Mouse (Mus musculus) left cerebral cortex, adult 11 months (tissue): ENCODE measurements around the gene Arhgef38.

Experiments
- DNase-seq: peaks from one replicate; pipeline ENCODE4 v3.0.0; 2022; ENCODE audit warnings: low spot score

Gene Arhgef38

GRCm38 (mm10) chr3:133234821-133235295, at the start of gene Arhgef38:
Gene Arhgef38 (minus strand): TSS chr3:133234949.
- DNase-seq, result no peak

- DNase-seq, result peak; percentile 69
Observed at GRCm38 (mm10) chr3:133271887-133272286, 37.1 kb upstream of the Arhgef38 start.

GRCm38 (mm10) chr3:133258860-133259259, 24.1 kb upstream of the Arhgef38 start:
- DNase-seq, result no peak

- no peak for DNase-seq
Observed at GRCm38 (mm10) chr3:133255842-133256241, 21.1 kb upstream of the Arhgef38 start.

GRCm38 (mm10) chr3:133244027-133244426, 9.3 kb upstream of the Arhgef38 start:
- peak; percentile 66 for DNase-seq

GRCm38 (mm10) chr3:133241916-133242315, 7.2 kb upstream of the Arhgef38 start:
- DNase-seq, result no peak

- no peak for DNase-seq
Observed at GRCm38 (mm10) chr3:133233993-133234392, 756 bp downstream of the Arhgef38 start.

- no peak for DNase-seq
Observed at GRCm38 (mm10) chr3:133230427-133230826, 4.3 kb downstream of the Arhgef38 start.

- no peak for DNase-seq
Observed at GRCm38 (mm10) chr3:133229594-133229993, 5.2 kb downstream of the Arhgef38 start.

GRCm38 (mm10) chr3:133227258-133228012, 7.3 kb downstream of the Arhgef38 start:
- DNase-seq, result no peak

GRCm38 (mm10) chr3:133218501-133218900, 16.2 kb downstream of the Arhgef38 start:
- DNase-seq, result no peak

GRCm38 (mm10) chr3:133215198-133215819, 19.4 kb downstream of the Arhgef38 start:
- DNase-seq, result no peak

GRCm38 (mm10) chr3:133213434-133214114, 21.2 kb downstream of the Arhgef38 start:
- DNase-seq, result no peak

GRCm38 (mm10) chr3:133211324-133211723, 23.4 kb downstream of the Arhgef38 start:
- DNase-seq, result no peak

GRCm38 (mm10) chr3:133203713-133204112, 31.0 kb downstream of the Arhgef38 start:
- DNase-seq, result no peak

GRCm38 (mm10) chr3:133202171-133202570, 32.6 kb downstream of the Arhgef38 start:
- no peak for DNase-seq

- no peak for DNase-seq
Observed at GRCm38 (mm10) chr3:133188930-133189329, 45.8 kb downstream of the Arhgef38 start.

- no peak for DNase-seq
Observed at GRCm38 (mm10) chr3:133187524-133187923, 47.2 kb downstream of the Arhgef38 start.

GRCm38 (mm10) chr3:133176033-133176750, 58.6 kb downstream of the Arhgef38 start:
- no peak for DNase-seq

GRCm38 (mm10) chr3:133172291-133172690, 62.5 kb downstream of the Arhgef38 start:
- DNase-seq, result no peak

GRCm38 (mm10) chr3:133169737-133170136, 65.0 kb downstream of the Arhgef38 start:
- DNase-seq, result peak; percentile 46

- no peak for DNase-seq
Observed at GRCm38 (mm10) chr3:133167550-133167949, 67.2 kb downstream of the Arhgef38 start.
